Mouse (Mus musculus): ENCODE data around the gene Cggbp1. TPM values are rescaled to one million over a fixed set of nuclear protein-coding genes. Genes with fewer than 3 reads are reported as not detected.

Gene Cggbp1
- polyA plus RNA-seq, 1 experiment from 2014 or later, result 36.2 TPM

GRCm38 (mm10) chr16:64868613-64869012 is 16.8 kb downstream of the Cggbp1 start:
- Histone ChIP-seq H3K27me3 (ENCODE audit: control insufficient read depth, insufficient read depth, low read length) (no peaks in the 10 kb centered on the region), H3K27ac (replicated peaks) (no peak overlapping the region), H3K4me3 (ENCODE audit: low read depth, low read length) (no peak overlapping the region), H3K4me1 (replicated peaks; ENCODE audit: control insufficient read depth, insufficient read depth) (no peaks in the 10 kb centered on the region; the same call in 1 of the 2 replicates), H3K36me3 (ENCODE audit: control insufficient read depth, insufficient read depth, low read length) (no peaks in the 10 kb centered on the region), H3K9me3 (ENCODE audit: control insufficient read depth, low read length) (no peaks in the 10 kb centered on the region), H3K9ac (ENCODE audit: low read length) (no peak overlapping the region), H3K4me2 (replicated peaks; ENCODE audit: low read depth) (no peak overlapping the region)
- TF ChIP-seq EP300 (optimal IDR thresholded peaks at IDR 0.05), result no peak
- TF ChIP-seq CTCF (IDR thresholded peaks at IDR 0.05; ENCODE audit: low read depth), result no peak
- WGBS, result 46% methylated on average over 6 of the region's 6 CpGs
- no peak for ATAC-seq (ENCODE audit: low FRiP score, low TSS enrichment)
- peak; percentile 29 for DNase-seq (ENCODE audit: low spot score)

GRCm38 (mm10) chr16:64869621-64870020 is 17.8 kb downstream of the Cggbp1 start:
- DNase-seq (ENCODE audit: low spot score) (no peak), ATAC-seq (ENCODE audit: low FRiP score, low TSS enrichment) (no peak)
- 88% methylated on average over 2 of the region's 2 CpGs for WGBS
- Histone ChIP-seq H3K36me3 (ENCODE audit: control insufficient read depth, insufficient read depth, low read length) (no peaks in the 10 kb centered on the region), H3K27me3 (ENCODE audit: control insufficient read depth, insufficient read depth, low read length) (no peaks in the 10 kb centered on the region), H3K4me3 (ENCODE audit: low read depth, low read length) (no peak overlapping the region), H3K27ac (replicated peaks) (no peak overlapping the region), H3K9me3 (ENCODE audit: control insufficient read depth, low read length) (no peaks in the 10 kb centered on the region), H3K4me1 (replicated peaks; ENCODE audit: control insufficient read depth, insufficient read depth) (no peaks in the 10 kb centered on the region; the same call in 1 of the 2 replicates), H3K4me2 (replicated peaks; ENCODE audit: low read depth) (no peak overlapping the region), H3K9ac (ENCODE audit: low read length) (no peak overlapping the region)
- no peak for TF ChIP-seq EP300 (optimal IDR thresholded peaks at IDR 0.05)
- TF ChIP-seq CTCF (IDR thresholded peaks at IDR 0.05; ENCODE audit: low read depth), result no peak

GRCm38 (mm10) chr16:64872296-64872695 is 20.5 kb downstream of the Cggbp1 start:
- Histone ChIP-seq H3K4me3 (ENCODE audit: low read depth, low read length) (no peak overlapping the region), H3K27me3 (ENCODE audit: control insufficient read depth, insufficient read depth, low read length) (no peaks in the 10 kb centered on the region), H3K36me3 (ENCODE audit: control insufficient read depth, insufficient read depth, low read length) (no peaks in the 10 kb centered on the region), H3K9ac (ENCODE audit: low read length) (no peak overlapping the region), H3K4me2 (replicated peaks; ENCODE audit: low read depth) (no peak overlapping the region), H3K9me3 (ENCODE audit: control insufficient read depth, low read length) (no peaks in the 10 kb centered on the region), H3K27ac (replicated peaks) (no peak overlapping the region), H3K4me1 (replicated peaks; ENCODE audit: control insufficient read depth, insufficient read depth) (no peaks in the 10 kb centered on the region; the same call in 1 of the 2 replicates)
- TF ChIP-seq EP300 (optimal IDR thresholded peaks at IDR 0.05), result no peak
- no peak for TF ChIP-seq CTCF (IDR thresholded peaks at IDR 0.05; ENCODE audit: low read depth)
- DNase-seq (ENCODE audit: low spot score), result no peak
- 18% methylated on average over 3 of the region's 3 CpGs for WGBS
- no peak for ATAC-seq (ENCODE audit: low FRiP score, low TSS enrichment)

GRCm38 (mm10) chr16:64872841-64873240 is 21.0 kb downstream of the Cggbp1 start:
- WGBS, result 9% methylated on average over 7 of the region's 7 CpGs
- Histone ChIP-seq H3K4me3 (ENCODE audit: low read depth, low read length) (peak overlapping the region; percentile 56), H3K9ac (ENCODE audit: low read length) (no peak overlapping the region), H3K27me3 (ENCODE audit: control insufficient read depth, insufficient read depth, low read length) (no peaks in the 10 kb centered on the region), H3K4me2 (replicated peaks; ENCODE audit: low read depth) (peak overlapping the region; percentile 53), H3K36me3 (ENCODE audit: control insufficient read depth, insufficient read depth, low read length) (no peaks in the 10 kb centered on the region), H3K27ac (replicated peaks) (no peak overlapping the region), H3K4me1 (replicated peaks; ENCODE audit: control insufficient read depth, insufficient read depth) (no peaks in the 10 kb centered on the region; the same call in 1 of the 2 replicates), H3K9me3 (ENCODE audit: control insufficient read depth, low read length) (no peaks in the 10 kb centered on the region)
- DNase-seq (ENCODE audit: low spot score) (no peak), ATAC-seq (ENCODE audit: low FRiP score, low TSS enrichment) (no peak)
- TF ChIP-seq EP300 (optimal IDR thresholded peaks at IDR 0.05) (no peak), CTCF (IDR thresholded peaks at IDR 0.05; ENCODE audit: low read depth) (no peak)

GRCm38 (mm10) chr16:64873416-64874305 is 21.9 kb downstream of the Cggbp1 start:
- DNase-seq (ENCODE audit: low spot score), result peak; percentile 76
- 0 out of 2 replicates have a peak, but pooled peaks have one; percentile 8 for TF ChIP-seq CTCF (IDR thresholded peaks at IDR 0.05; ENCODE audit: low read depth)
- no peak for TF ChIP-seq EP300 (optimal IDR thresholded peaks at IDR 0.05)
- H3K36me3 ChIP-seq (ENCODE audit: control insufficient read depth, insufficient read depth, low read length), result no peaks in the 10 kb centered on the region
- H3K9ac ChIP-seq (ENCODE audit: low read length), result peak overlapping the region; percentile 59
- H3K27ac ChIP-seq (replicated peaks), result peak overlapping the region; percentile 93
- no peaks in the 10 kb centered on the region; the same call in 1 of the 2 replicates for H3K4me1 ChIP-seq (replicated peaks; ENCODE audit: control insufficient read depth, insufficient read depth)
- WGBS, result 1% methylated on average over 29 of the region's 29 CpGs
- no peaks in the 10 kb centered on the region for H3K9me3 ChIP-seq (ENCODE audit: control insufficient read depth, low read length)
- no peaks in the 10 kb centered on the region for H3K27me3 ChIP-seq (ENCODE audit: control insufficient read depth, insufficient read depth, low read length)
- H3K4me2 ChIP-seq (replicated peaks; ENCODE audit: low read depth), result peak overlapping the region; percentile 53
- ATAC-seq (ENCODE audit: low FRiP score, low TSS enrichment), result peak; percentile 96
- peak overlapping the region; percentile 56 for H3K4me3 ChIP-seq (ENCODE audit: low read depth, low read length)

- Histone ChIP-seq H3K4me3 (ENCODE audit: low read depth, low read length) (no peak overlapping the region), H3K36me3 (ENCODE audit: control insufficient read depth, insufficient read depth, low read length) (no peaks in the 10 kb centered on the region), H3K27ac (replicated peaks) (no peak overlapping the region), H3K27me3 (ENCODE audit: control insufficient read depth, insufficient read depth, low read length) (no peaks in the 10 kb centered on the region), H3K9ac (ENCODE audit: low read length) (no peak overlapping the region), H3K4me2 (replicated peaks; ENCODE audit: low read depth) (no peak overlapping the region), H3K9me3 (ENCODE audit: control insufficient read depth, low read length) (no peaks in the 10 kb centered on the region), H3K4me1 (replicated peaks; ENCODE audit: control insufficient read depth, insufficient read depth) (no peaks in the 10 kb centered on the region)
- ATAC-seq (ENCODE audit: low FRiP score, low TSS enrichment) (no peak), DNase-seq (ENCODE audit: low spot score) (no peak)
- 94% methylated on average over 10 of the region's 10 CpGs for whole genome bisulfite sequencing
- no peak for TF ChIP-seq CTCF (IDR thresholded peaks at IDR 0.05; ENCODE audit: low read depth)
- TF ChIP-seq EP300 (optimal IDR thresholded peaks at IDR 0.05), result no peak
Measured at GRCm38 (mm10) chr16:64875384-64875783, 23.6 kb downstream of the Cggbp1 start.

All from stomach, postnatal 0 days (tissue).